Mouse (Mus musculus): ENCODE measurements around the gene Lpar5.

DNA sequence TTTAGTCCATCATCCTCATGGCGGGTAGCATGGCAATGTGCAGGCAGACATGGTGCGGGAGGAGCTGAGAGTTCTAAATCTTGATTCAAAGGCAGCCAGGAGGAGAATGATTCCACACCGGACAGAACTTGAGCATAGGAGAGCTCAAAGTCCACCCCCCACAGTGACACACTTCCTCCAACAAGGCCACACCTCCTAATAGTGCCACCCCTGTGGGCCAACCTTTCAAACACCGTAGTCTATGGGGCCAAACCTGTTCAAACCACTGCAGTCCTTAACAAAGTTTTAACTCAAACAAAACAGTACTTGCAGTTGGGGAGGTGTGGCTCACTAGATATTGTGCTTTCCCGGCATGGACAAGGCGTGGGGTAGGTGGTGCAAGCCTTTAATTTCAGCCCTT lies 3.8 kb upstream of the Lpar5 start:
- TF ChIP-seq ZC3H11A (IDR thresholded peaks at IDR 0.05; ENCODE audit: borderline replicate concordance, low read depth, low read length) (no peak), CHD2 (IDR thresholded peaks at IDR 0.05; ENCODE audit: low read depth, low read length) (no peak), MAFK (IDR thresholded peaks at IDR 0.05; ENCODE audit: insufficient read depth, low read depth, low read length) (no peak), HCFC1 (IDR thresholded peaks at IDR 0.05; ENCODE audit: borderline replicate concordance, insufficient read depth, low read length) (no peak), ZNF384 (IDR thresholded peaks at IDR 0.05; ENCODE audit: low read depth, low read length) (no peak)

All from ES-E14 (cell line).